Mouse (Mus musculus) gastrocnemius, adult 8-10 months (tissue): ENCODE results near the gene Pacrg. TPM values are rescaled to one million over a fixed set of nuclear protein-coding genes. Genes with fewer than 3 reads are reported as not detected.

ENCODE experiments used
- DNase-seq, 2 experiments: peaks; one replicate each; pipeline ENCODE4 v3.0.0; 2022; ENCODE audit warnings: low spot score in 2 of 2
- total RNA-seq, 4 experiments: library from RNA; stranded (reverse); gene quantifications; 2 replicates each; pipeline ENCODE4 v1.2.4; 2022

Gene Pacrg
- total RNA-seq, 4 experiments from 2014 or later = 1.2 to 3.0 (median 1.8) TPM

- peak; percentile 15 to 24 for DNase-seq
Observed at GRCm38 (mm10) chr17:10744709-10745461, 95.2 kb downstream of the Pacrg start.

GRCm38 (mm10) chr17:10740083-10740482 lies 100.0 kb downstream of the Pacrg start:
- DNase-seq = no peak

DNA sequence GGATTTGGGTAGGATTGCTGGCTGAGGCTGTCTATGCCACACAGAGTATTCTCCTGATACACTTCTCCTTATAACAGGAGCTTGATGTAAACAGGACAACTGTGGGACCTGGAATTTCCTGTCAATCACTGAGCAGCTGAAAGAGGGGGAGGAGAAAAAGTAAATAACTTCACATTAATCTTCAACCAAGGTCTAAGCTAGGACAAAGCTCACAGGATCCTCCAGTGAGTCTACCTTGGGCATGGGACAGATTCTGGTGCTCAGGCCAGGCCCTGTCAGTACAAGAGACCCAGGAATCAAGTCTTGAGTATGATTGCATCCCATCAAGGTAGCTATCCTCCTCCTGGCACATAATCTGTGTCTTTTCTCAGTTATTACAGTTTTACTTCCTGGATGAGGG lies 102.1 kb downstream of the Pacrg start:
- no peak for DNase-seq

DNA sequence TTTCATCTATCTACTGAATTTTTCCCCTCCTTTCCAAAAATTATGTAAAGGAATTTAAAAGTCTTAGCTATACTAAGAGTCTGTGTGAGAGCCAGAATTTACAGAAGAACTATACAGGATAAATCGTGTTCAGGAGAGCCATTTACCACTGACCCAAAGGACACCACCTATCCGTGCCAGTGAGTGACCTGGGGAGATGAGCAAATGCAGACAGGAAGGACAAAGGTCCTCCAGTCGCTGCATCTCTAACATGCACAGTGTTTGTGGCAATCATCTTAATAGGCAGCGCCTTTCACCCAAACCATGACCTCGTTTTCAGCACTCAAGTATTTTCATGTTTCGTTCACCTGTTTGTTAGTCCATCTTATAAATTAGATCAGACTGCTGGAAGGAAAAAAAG lies 105.4 kb downstream of the Pacrg start:
- no peak for DNase-seq

GRCm38 (mm10) chr17:10732303-10733048 lies 107.6 kb downstream of the Pacrg start:
- no peak for DNase-seq

DNA sequence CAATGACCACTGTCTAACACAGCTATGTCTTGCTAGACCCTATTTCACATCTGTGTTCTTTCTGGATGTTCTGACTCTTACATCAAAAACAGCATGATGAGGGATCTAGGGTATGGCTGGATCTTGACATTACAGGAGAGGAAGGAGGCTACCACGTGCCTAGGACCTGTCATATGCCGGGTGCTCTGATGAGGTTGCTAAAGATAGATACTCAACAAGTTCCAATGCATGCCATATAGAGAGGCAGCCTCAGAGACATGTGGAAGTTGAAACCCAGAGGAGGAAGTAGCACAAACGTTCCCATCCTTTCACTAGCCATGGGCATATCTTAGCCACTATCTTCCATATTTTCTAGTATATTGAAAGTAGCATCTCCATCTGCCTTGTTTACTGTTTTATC lies 115.3 kb downstream of the Pacrg start:
- no peak for DNase-seq

GRCm38 (mm10) chr17:10721562-10721961 lies 118.5 kb downstream of the Pacrg start:
- no peak for DNase-seq

- DNase-seq = no peak
Observed at GRCm38 (mm10) chr17:10717148-10717547, 123.0 kb downstream of the Pacrg start.

DNA sequence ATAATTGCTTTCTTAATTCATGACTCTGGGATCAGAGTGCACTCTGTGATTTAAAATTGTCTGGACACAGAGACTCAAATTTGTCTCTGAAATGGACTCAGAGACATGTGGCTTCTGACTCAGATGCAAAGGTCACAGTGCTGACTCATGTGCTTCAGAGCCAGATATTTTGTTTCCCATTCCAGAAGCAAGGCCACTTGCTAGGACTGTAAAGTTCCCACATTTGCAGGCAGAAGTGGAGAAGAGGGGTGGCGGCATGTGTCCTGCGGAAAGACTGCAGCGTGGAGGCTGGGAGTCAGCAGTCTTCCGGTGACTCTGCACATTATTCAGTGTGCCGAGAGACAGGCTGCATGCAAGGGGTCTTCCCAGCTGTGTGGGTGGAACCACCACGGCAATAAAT lies 137.3 kb downstream of the Pacrg start:
- peak; percentile 4 to 5 for DNase-seq

GRCm38 (mm10) chr17:10698041-10698440 lies 142.1 kb downstream of the Pacrg start:
- DNase-seq = no peak

GRCm38 (mm10) chr17:10695421-10695820 lies 144.7 kb downstream of the Pacrg start:
- no peak for DNase-seq

DNA sequence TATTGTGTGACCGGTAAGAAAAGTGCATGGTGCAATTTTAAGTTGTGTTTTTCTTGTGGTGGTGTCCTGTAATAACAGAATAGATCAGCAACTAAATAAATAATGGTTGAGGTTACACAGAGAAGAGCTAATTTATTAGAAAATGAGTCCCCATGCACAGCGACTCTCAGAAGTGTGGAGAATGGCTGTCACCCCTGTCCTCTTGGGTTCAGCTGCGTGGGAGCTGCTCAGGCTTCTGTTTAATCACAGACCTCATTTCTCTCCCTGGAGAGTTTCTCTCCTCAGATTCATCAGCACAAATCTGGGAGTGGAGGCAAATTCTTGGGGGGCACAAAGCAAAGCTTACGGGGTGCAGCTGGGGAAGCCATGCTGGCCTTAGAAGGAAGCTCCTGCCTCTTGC lies 163.0 kb downstream of the Pacrg start:
- no peak for DNase-seq

DNA sequence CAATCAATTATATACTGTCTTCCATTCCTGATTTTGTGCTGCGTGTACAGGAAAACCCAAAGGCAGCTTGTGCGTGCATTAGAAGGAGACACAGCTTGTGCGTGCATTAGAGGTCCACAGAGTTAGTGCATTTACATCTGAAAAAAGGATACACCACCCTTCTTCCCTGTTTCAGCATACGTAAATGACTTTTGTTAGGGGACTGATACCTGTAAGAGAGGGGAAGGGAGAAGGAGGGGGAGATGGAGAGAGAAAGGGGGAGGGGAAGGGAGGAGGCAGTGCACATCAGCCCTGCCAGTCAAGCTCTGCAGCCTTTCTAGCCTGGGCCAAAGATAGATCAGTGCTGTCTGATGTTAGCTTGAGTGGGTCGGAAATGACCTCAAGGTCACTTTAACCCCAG lies 164.6 kb downstream of the Pacrg start:
- no peak for DNase-seq

DNA sequence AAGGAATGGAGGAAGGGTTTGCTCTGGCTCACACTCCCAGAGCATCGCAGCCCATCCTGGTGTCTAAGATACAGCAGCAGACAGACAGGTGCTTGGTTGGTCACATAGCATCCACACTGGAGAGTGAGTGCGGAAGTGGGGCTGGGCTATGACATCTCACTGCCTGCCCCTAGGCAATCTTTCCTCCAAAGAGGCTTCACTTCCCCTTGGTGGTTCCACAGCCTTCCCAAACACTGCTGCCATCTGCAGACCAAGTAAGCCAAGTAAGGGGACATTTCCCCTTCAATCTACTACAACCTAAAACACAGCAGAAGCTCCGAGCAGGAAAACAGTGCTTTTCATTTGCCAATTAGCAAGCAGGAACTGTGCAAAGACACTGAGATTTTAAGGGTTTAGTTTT lies 165.1 kb downstream of the Pacrg start:
- no peak for DNase-seq

DNA sequence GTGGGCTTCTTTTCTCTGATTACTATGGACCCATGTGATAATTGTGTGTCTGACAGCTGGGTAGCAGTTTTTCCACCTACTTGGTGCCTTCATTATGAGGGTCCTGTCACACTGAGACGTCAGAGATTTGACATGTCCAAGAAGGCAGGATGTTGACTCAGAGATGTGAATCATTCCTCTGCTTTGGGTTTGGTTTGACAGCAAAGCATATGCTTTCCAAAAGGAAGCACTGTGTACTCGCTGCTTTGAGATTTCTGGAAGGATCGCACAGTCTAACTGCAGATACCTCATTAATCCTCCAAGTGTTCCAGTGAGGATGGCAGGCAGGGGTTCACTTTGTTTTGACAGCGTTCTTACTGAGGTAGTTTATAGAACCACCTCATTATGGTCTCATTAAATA lies 178.8 kb downstream of the Pacrg start:
- no peak for DNase-seq

DNA sequence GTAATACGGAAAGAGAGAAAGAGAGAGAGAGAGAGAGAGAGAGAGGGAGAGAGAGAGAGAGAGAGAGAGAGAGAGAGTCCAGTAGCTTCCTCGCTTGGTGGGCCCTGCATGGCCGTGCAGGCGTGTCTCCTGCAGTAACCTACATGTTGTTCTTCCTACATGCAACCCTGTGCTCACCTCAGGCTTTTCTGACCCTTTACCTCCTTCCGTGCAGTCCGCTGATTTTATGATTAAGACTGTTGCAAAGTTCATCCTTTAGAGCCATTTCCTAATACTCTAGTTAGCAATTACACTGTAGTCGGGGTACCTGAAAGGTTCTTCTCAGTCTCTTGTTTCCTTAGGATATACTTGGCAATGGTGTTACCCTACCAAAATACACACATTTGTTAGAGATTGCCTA lies 196.5 kb downstream of the Pacrg start:
- DNase-seq = no peak

DNA sequence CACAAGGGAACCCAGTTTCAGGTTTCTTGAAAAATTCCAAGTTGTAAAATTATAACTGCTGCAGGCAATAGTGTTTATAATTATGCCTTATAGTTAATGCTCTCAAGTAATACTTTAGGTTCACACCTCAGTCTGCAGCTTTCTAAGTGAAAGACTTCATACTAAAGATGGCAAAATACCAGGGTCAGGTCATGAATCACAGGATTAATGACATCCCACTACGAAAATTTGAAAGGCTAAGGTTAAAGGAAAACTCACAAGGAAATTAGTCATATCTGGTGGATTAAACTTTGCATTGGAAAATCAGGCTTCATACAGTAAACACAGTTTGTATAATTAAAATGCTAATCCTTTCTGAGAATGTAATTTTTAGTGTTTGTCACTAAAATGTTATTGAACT lies 200.3 kb downstream of the Pacrg start:
- no peak for DNase-seq

DNA sequence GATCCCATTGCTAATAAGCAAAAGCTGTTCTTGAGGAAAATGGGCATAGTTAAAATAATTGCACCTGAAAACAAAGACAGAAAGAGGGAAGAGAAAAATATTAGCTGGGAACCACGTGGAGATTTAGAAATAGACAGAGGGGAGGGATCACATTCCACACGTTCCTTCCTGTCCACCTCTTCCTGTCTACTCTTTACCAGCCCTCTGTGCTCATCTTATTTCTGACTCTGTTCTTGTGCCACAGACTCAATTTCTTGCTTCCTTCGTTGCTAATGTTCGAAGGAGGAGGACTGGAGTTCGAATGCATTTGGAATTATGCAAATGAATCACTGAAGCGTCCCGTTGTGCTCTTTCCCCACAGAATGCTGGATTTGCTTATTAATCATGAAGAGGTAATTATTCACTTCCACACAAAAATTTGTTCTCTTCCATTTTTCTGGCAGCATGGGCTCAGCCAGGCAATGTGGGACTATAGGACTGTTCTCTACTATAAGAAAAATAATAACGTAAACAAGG lies 204.1 kb downstream of the Pacrg start:
- DNase-seq = no peak

- no peak for DNase-seq
Observed at GRCm38 (mm10) chr17:10635470-10635869, 204.6 kb downstream of the Pacrg start.

- DNase-seq = no peak
Observed at GRCm38 (mm10) chr17:10635046-10635445, 205.1 kb downstream of the Pacrg start.

DNA sequence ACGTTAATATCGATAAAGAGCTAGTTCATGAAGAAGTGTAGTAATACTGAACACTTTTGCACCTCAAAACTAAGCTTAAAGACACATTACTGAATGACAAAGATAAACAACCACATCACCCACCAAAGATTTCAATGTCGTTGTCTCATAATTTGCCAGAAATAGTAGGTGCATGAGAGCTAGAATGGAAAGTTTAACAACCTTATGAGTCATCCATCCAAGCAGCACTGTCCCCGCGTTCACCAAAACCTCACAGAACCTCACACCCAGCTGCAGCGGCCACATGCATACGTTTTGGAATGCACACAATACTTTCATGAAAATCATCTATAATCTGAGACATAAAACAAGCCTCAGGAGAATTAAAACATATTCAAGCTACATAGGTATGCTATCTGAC lies 206.3 kb downstream of the Pacrg start:
- no peak for DNase-seq

GRCm38 (mm10) chr17:10628240-10628639 lies 211.9 kb downstream of the Pacrg start:
- no peak for DNase-seq

DNA sequence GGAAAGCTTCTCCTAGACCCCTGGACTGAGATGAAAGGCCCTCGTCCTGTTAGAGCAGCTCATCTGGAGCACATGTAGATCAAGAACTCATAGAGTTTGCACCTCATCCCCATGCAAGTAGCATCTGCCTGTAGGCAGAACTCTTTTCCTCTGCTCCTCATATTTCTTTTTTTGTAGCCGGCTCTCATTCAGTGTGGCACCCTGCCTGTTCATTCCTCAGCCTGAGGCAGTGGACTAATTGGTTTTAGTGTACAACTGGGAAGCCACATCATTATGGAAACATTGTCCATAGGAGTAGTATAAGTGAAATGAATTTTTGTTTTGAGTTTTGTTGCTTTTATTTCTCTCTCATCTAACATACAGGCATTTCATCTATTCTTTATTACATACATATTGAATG lies 212.6 kb downstream of the Pacrg start:
- no peak for DNase-seq
